Mouse (Mus musculus) testis, adult 2 months (tissue): ENCODE measurements at regions not wholly inside any gene's neighbourhood (a gene's known extent, or its start where the extent isn't known, plus 50 kb on each side); places are given as distances from the start of the nearest gene placed in this dataset.
A peak's percentile ranks its signal among the peaks of the same experiment; 100 is the strongest.

Experiments
- H3K27ac ChIP-seq: fragments of 200-500 bp; 2 replicates; pipeline ENCODE4 v1.5.1; 2012; ENCODE audit warnings: low read depth, low read length; ENCODE audit not compliant: control insufficient read depth, insufficient read depth
- H3K27me3 ChIP-seq: fragments of 200-500 bp; 2 replicates; pipeline ENCODE4 v1.6.1; 2012; ENCODE audit warnings: mild to moderate bottlenecking, low read length, moderate library complexity; ENCODE audit not compliant: control insufficient read depth, insufficient read depth
- H3K36me3 ChIP-seq: fragments of 200-500 bp; 2 replicates; pipeline ENCODE4 v1.6.1; 2012; ENCODE audit warnings: mild to moderate bottlenecking, low read length; ENCODE audit not compliant: control insufficient read depth, insufficient read depth
- H3K4me1 ChIP-seq: fragments of 200-500 bp; 2 replicates; pipeline ENCODE4 v1.6.1; 2012; ENCODE audit warnings: low read length; ENCODE audit not compliant: control insufficient read depth, insufficient read depth
- H3K4me3 ChIP-seq: fragments of 200-500 bp; 2 replicates; pipeline ENCODE4 v1.5.1; 2012; ENCODE audit warnings: low read depth, mild to moderate bottlenecking, low read length, moderate library complexity, mixed read lengths; ENCODE audit not compliant: control insufficient read depth
- CTCF ChIP-seq: fragments of 200-500 bp; IDR thresholded peaks from 2 replicates; pipeline ENCODE4 v1.5.1; 2012; ENCODE audit warnings: low read depth, mild to moderate bottlenecking, inconsistent platforms, low read length, moderate library complexity; ENCODE audit not compliant: control insufficient read depth, insufficient read depth, insufficient replicate concordance
- POLR2A ChIP-seq: fragments of 200-500 bp; IDR thresholded peaks from 2 replicates; pipeline ENCODE4 v1.6.1; 2012; ENCODE audit warnings: low read depth, mild to moderate bottlenecking, inconsistent platforms, low read length, moderate library complexity; ENCODE audit not compliant: control insufficient read depth

GRCm38 (mm10) chr12:69461888-69462840 is 89.9 kb upstream of the Gm9887 start:
- no peak for TF ChIP-seq POLR2A
- no peak for TF ChIP-seq CTCF
- no peak overlapping the region for H3K27ac ChIP-seq
- H3K27me3 ChIP-seq: no peaks in the 10 kb centered on the region
- H3K4me3 ChIP-seq: peak overlapping the region; percentile 67
- H3K36me3 ChIP-seq: no peaks in the 10 kb centered on the region
- no peaks in the 10 kb centered on the region; the same call in 1 of the 2 replicates for H3K4me1 ChIP-seq

GRCm38 (mm10) chr12:69460552-69461079 is 88.4 kb upstream of the Gm9887 start:
- TF ChIP-seq CTCF (no peak), POLR2A (no peak)
- H3K4me3 ChIP-seq: no peak overlapping the region
- H3K27me3 ChIP-seq: no peaks in the 10 kb centered on the region
- H3K4me1 ChIP-seq: no peaks in the 10 kb centered on the region; the same call in 1 of the 2 replicates
- H3K27ac ChIP-seq: no peak overlapping the region
- H3K36me3 ChIP-seq: no peaks in the 10 kb centered on the region

- H3K36me3 ChIP-seq: no peaks in the 10 kb centered on the region
- H3K4me3 ChIP-seq: no peak overlapping the region
- TF ChIP-seq POLR2A (no peak), CTCF (no peak)
- no peaks in the 10 kb centered on the region for H3K27me3 ChIP-seq
- no peaks in the 10 kb centered on the region; the same call in 1 of the 2 replicates for H3K4me1 ChIP-seq
- H3K27ac ChIP-seq: peak overlapping the region; percentile 54; the same call in 1 of the 2 replicates
Measured at GRCm38 (mm10) chr12:69458170-69458841, 86.0 kb upstream of the Gm9887 start.

DNA sequence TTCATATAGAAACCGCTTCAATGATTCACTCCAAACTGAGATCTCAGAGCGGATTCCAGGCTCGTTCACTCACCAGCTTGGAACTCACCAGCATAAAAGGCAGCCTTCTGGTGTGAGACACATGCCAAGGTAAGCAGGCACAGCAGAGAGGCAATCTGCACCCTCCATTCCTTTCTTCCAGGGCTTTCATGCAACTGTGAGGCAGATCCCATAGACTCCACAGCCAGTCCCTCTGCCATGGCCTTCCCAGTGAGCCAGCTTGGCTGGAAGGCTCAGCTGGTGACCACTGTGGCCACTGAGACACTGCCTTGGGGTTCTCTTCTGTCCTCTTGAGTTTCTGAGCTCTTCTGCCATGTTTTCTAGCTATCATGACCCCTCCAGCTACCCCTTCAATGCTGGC is 84.5 kb upstream of the Gm9887 start:
- Histone ChIP-seq H3K36me3 (no peaks in the 10 kb centered on the region), H3K27ac (no peak overlapping the region), H3K4me1 (no peaks in the 10 kb centered on the region; the same call in 1 of the 2 replicates), H3K27me3 (no peaks in the 10 kb centered on the region), H3K4me3 (no peak overlapping the region)
- TF ChIP-seq POLR2A: no peak
- TF ChIP-seq CTCF: no peak

DNA sequence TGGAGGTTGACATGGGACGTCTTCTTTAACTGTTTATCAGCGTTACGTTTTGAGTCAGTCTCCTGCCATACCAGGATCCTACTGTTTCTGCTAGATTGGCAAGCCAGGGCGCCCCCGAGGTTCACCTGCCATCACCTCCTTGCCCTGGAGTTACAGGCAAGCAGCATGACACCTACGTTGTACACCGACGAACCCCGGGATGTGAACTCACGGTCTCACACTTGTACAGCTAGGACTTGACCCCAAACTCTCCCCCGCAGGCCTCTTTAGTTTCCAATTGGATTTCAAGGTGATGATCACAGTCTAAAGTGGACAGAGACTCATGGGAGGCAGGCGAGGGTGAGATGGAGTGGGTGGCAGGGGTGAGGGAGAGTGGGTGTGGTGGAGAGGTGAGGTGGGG is 83.9 kb upstream of the Gm9887 start:
- no peaks in the 10 kb centered on the region for H3K4me1 ChIP-seq
- H3K4me3 ChIP-seq: no peak overlapping the region
- no peaks in the 10 kb centered on the region for H3K36me3 ChIP-seq
- TF ChIP-seq CTCF: no peak
- no peak for TF ChIP-seq POLR2A
- H3K27me3 ChIP-seq: no peaks in the 10 kb centered on the region
- H3K27ac ChIP-seq: no peak overlapping the region

DNA sequence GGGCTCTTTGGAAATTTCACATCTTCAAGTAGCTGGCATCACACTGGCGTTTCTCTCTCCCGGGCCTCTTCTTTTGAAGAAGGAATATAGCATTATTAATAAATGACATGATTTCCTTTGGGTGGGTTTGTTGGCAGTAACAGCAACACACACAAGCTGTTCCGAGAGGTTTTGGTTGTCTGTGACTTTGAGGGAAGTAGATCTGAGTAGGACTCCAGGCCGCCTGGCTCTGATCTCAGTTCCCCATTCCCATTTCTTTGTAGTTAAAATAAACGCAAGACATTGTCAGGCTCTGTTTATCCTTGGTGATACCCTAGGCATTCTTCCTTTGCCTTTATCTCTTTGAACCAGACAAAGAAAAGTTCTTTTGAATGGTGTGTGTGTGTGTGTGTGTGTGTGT is 83.3 kb upstream of the Gm9887 start:
- H3K36me3 ChIP-seq: no peaks in the 10 kb centered on the region
- H3K4me1 ChIP-seq: no peaks in the 10 kb centered on the region
- no peak overlapping the region for H3K27ac ChIP-seq
- no peak for TF ChIP-seq CTCF
- TF ChIP-seq POLR2A: no peak
- H3K4me3 ChIP-seq: no peak overlapping the region
- no peaks in the 10 kb centered on the region for H3K27me3 ChIP-seq

- no peaks in the 10 kb centered on the region for H3K27me3 ChIP-seq
- no peak for TF ChIP-seq CTCF
- TF ChIP-seq POLR2A: no peak
- no peak overlapping the region for H3K4me3 ChIP-seq
- no peaks in the 10 kb centered on the region for H3K36me3 ChIP-seq
- H3K27ac ChIP-seq: no peak overlapping the region
- H3K4me1 ChIP-seq: no peaks in the 10 kb centered on the region
Measured at GRCm38 (mm10) chr12:69453544-69453943, 81.3 kb upstream of the Gm9887 start.

- TF ChIP-seq POLR2A (no peak), CTCF (no peak)
- no peak overlapping the region for H3K27ac ChIP-seq
- no peaks in the 10 kb centered on the region for H3K36me3 ChIP-seq
- H3K4me1 ChIP-seq: no peaks in the 10 kb centered on the region
- H3K27me3 ChIP-seq: no peaks in the 10 kb centered on the region
- H3K4me3 ChIP-seq: no peak overlapping the region
Measured at GRCm38 (mm10) chr12:69452986-69453385, 80.7 kb upstream of the Gm9887 start.
